Mouse (Mus musculus): ENCODE results near the gene Tbr1. TPM values are rescaled to one million over a fixed set of nuclear protein-coding genes. Genes with fewer than 3 reads are reported as not detected.

Gene Tbr1
- 42.2 and 49.9 TPM in 2 replicates for polyA plus RNA-seq (2015; fragmentation: Nextera tagmentation; extraction: Ambion mirVana)

GRCm38 (mm10) chr2:61802656-61803251 is at the start of gene Tbr1:
Gene Tbr1, plus strand, starts transcription at chr2:61802930.
- H3K4me2 ChIP-seq (ENCODE audit: low read length), result peak within 1 kb of the TSS; percentile 51
- peak within 1 kb of the TSS; percentile 65 for H3K4me3 ChIP-seq (replicated peaks; ENCODE audit: low read length)
- peaks cover 16% of the 10 kb centered on the region for H3K4me1 ChIP-seq (replicated peaks; ENCODE audit: control insufficient read depth, insufficient read depth, low read length)
- no peaks in the 10 kb centered on the region for H3K9me3 ChIP-seq (ENCODE audit: control insufficient read depth, low read length)
- H3K9ac ChIP-seq (replicated peaks; ENCODE audit: low read depth, low read length), result peak within 1 kb of the TSS; percentile 87
- no peaks in the 10 kb centered on the region for H3K36me3 ChIP-seq (ENCODE audit: control insufficient read depth, insufficient read depth)
- peaks cover 3% of the 10 kb centered on the region for H3K27me3 ChIP-seq (replicated peaks; ENCODE audit: control insufficient read depth, insufficient read depth, low read length)
- H3K27ac ChIP-seq (ENCODE audit: low read length), result peak within 1 kb of the TSS; percentile 98
- ATAC-seq, result 0 out of 2 replicates have a peak, but pooled peaks have one; percentile 5
- WGBS, result 5% methylated on average over 11 of the region's 11 CpGs

- Histone ChIP-seq H3K9ac (replicated peaks; ENCODE audit: low read depth, low read length) (no peak overlapping the region), H3K4me2 (ENCODE audit: low read length) (no peak overlapping the region), H3K4me1 (replicated peaks; ENCODE audit: control insufficient read depth, insufficient read depth, low read length) (peaks cover 2% of the 10 kb centered on the region; the same call in 1 of the 2 replicates), H3K27me3 (replicated peaks; ENCODE audit: control insufficient read depth, insufficient read depth, low read length) (no peaks in the 10 kb centered on the region), H3K9me3 (ENCODE audit: control insufficient read depth, low read length) (no peaks in the 10 kb centered on the region), H3K4me3 (replicated peaks; ENCODE audit: low read length) (no peak overlapping the region), H3K36me3 (ENCODE audit: control insufficient read depth, insufficient read depth) (no peaks in the 10 kb centered on the region), H3K27ac (ENCODE audit: low read length) (no peak overlapping the region)
- ATAC-seq, result no peak
Measured at GRCm38 (mm10) chr2:61754989-61755388, 47.7 kb upstream of the Tbr1 start.

GRCm38 (mm10) chr2:61759234-61759855 is 43.4 kb upstream of the Tbr1 start:
- Histone ChIP-seq H3K36me3 (ENCODE audit: control insufficient read depth, insufficient read depth) (no peaks in the 10 kb centered on the region), H3K27ac (ENCODE audit: low read length) (no peak overlapping the region), H3K4me3 (replicated peaks; ENCODE audit: low read length) (no peak overlapping the region), H3K4me1 (replicated peaks; ENCODE audit: control insufficient read depth, insufficient read depth, low read length) (no peaks in the 10 kb centered on the region), H3K4me2 (ENCODE audit: low read length) (no peak overlapping the region), H3K9ac (replicated peaks; ENCODE audit: low read depth, low read length) (no peak overlapping the region), H3K9me3 (ENCODE audit: control insufficient read depth, low read length) (no peaks in the 10 kb centered on the region), H3K27me3 (replicated peaks; ENCODE audit: control insufficient read depth, insufficient read depth, low read length) (no peaks in the 10 kb centered on the region)
- 88% methylated on average over 5 of the region's 5 CpGs for WGBS
- no peak for ATAC-seq

DNA sequence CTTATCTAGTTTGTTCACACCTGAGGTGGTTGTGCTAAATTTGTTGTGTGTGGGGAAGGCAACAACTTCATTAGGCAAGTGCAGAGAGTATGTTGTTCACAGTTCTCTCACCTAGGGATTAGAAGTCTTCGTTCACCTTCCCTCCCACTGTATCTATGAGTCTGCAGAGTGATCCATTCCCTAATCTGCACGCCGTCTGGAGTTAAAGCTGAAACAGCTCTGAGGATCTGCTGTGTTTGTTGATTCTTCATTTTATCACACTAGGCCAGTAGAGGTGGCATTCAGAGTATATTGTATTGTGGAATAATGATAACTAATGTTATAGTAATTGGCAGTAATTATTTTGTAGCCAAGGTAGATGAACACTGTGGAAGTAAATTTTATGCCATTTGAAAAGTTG is 42.7 kb upstream of the Tbr1 start:
- H3K27me3 ChIP-seq (replicated peaks; ENCODE audit: control insufficient read depth, insufficient read depth, low read length), result no peaks in the 10 kb centered on the region

GRCm38 (mm10) chr2:61764470-61765105 is 38.1 kb upstream of the Tbr1 start:
- WGBS, result 19% methylated on average over 6 of the region's 6 CpGs
- no peaks in the 10 kb centered on the region for H3K36me3 ChIP-seq (ENCODE audit: control insufficient read depth, insufficient read depth)
- no peaks in the 10 kb centered on the region for H3K27me3 ChIP-seq (replicated peaks; ENCODE audit: control insufficient read depth, insufficient read depth, low read length)
- H3K4me1 ChIP-seq (replicated peaks; ENCODE audit: control insufficient read depth, insufficient read depth, low read length), result no peaks in the 10 kb centered on the region
- H3K27ac ChIP-seq (ENCODE audit: low read length), result peak overlapping the region; percentile 52
- ATAC-seq, result peak; percentile 54
- no peaks in the 10 kb centered on the region for H3K9me3 ChIP-seq (ENCODE audit: control insufficient read depth, low read length)
- no peak overlapping the region for H3K4me2 ChIP-seq (ENCODE audit: low read length)
- H3K9ac ChIP-seq (replicated peaks; ENCODE audit: low read depth, low read length), result no peak overlapping the region
- H3K4me3 ChIP-seq (replicated peaks; ENCODE audit: low read length), result no peak overlapping the region

More for the DNA sequence above, 42.7 kb upstream of the Tbr1 start:
- Histone ChIP-seq H3K4me3 (replicated peaks; ENCODE audit: low read length) (no peak overlapping the region), H3K9ac (replicated peaks; ENCODE audit: low read depth, low read length) (no peak overlapping the region), H3K36me3 (ENCODE audit: control insufficient read depth, insufficient read depth) (no peaks in the 10 kb centered on the region), H3K9me3 (ENCODE audit: control insufficient read depth, low read length) (no peaks in the 10 kb centered on the region), H3K4me1 (replicated peaks; ENCODE audit: control insufficient read depth, insufficient read depth, low read length) (no peaks in the 10 kb centered on the region), H3K27ac (ENCODE audit: low read length) (no peak overlapping the region), H3K4me2 (ENCODE audit: low read length) (no peak overlapping the region)
- ATAC-seq, result no peak
- WGBS, result 80% methylated on average over 3 of the region's 3 CpGs

DNA sequence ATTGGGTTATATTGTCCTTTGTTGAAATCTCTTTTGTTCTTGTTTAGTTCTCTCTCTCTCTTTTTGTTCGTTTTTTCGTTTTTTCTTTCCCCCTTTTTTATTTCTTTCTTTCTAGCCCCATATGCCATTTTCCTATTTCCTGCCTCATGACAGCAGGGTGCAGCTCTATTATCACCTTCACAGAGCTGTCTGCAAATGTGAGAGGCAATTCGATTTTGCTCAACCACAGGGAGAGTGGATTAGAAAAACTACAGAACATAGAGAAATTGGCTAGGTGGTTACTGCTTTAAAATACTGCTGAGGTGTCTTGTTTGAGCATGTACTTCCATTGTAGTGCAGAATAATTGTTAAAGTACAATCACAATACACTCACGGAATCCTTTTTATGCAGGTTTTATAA is 37.2 kb upstream of the Tbr1 start:
- no peak overlapping the region for H3K4me3 ChIP-seq (replicated peaks; ENCODE audit: low read length)
- ATAC-seq, result peak; percentile 74

DNA sequence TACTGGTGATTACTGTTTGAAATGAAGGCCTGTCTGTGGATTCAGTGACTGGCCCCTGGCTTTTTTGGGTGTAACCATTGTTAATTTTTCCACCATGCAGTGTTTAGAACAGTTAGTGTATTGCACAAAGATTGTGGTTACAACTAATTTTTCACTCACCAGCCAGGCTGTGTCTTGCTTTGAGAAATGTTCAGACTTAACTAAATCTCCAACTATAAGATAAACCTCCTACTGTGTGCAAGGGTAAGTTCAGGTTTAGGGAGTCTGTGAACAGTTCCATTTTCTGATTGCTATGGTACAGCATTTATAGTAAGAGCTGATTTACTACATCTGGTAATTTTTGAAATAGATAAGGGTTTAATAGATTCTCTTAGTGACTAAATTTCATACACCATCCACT is 21.9 kb upstream of the Tbr1 start:
- Histone ChIP-seq H3K36me3 (ENCODE audit: control insufficient read depth, insufficient read depth) (peaks cover 7% of the 10 kb centered on the region; the same call in 1 of the 2 replicates), H3K27ac (ENCODE audit: low read length) (no peak overlapping the region), H3K4me1 (replicated peaks; ENCODE audit: control insufficient read depth, insufficient read depth, low read length) (no peaks in the 10 kb centered on the region), H3K4me3 (replicated peaks; ENCODE audit: low read length) (no peak overlapping the region), H3K9ac (replicated peaks; ENCODE audit: low read depth, low read length) (no peak overlapping the region), H3K4me2 (ENCODE audit: low read length) (no peak overlapping the region), H3K9me3 (ENCODE audit: control insufficient read depth, low read length) (no peaks in the 10 kb centered on the region), H3K27me3 (replicated peaks; ENCODE audit: control insufficient read depth, insufficient read depth, low read length) (no peaks in the 10 kb centered on the region)
- no peak for ATAC-seq

More for the DNA sequence above, 37.2 kb upstream of the Tbr1 start:
- H3K4me2 ChIP-seq (ENCODE audit: low read length), result no peak overlapping the region
- H3K27ac ChIP-seq (ENCODE audit: low read length), result peak overlapping the region; percentile 41; the same call in 1 of the 2 replicates
- H3K9ac ChIP-seq (replicated peaks; ENCODE audit: low read depth, low read length), result no peak overlapping the region
- no peaks in the 10 kb centered on the region for H3K36me3 ChIP-seq (ENCODE audit: control insufficient read depth, insufficient read depth)
- H3K27me3 ChIP-seq (replicated peaks; ENCODE audit: control insufficient read depth, insufficient read depth, low read length), result no peaks in the 10 kb centered on the region
- H3K4me1 ChIP-seq (replicated peaks; ENCODE audit: control insufficient read depth, insufficient read depth, low read length), result no peaks in the 10 kb centered on the region
- 18% methylated on average over 4 of the region's 4 CpGs for WGBS
- no peaks in the 10 kb centered on the region for H3K9me3 ChIP-seq (ENCODE audit: control insufficient read depth, low read length)

GRCm38 (mm10) chr2:61794960-61795359 is 7.8 kb upstream of the Tbr1 start:
- Histone ChIP-seq H3K9ac (replicated peaks; ENCODE audit: low read depth, low read length) (no peak overlapping the region), H3K36me3 (ENCODE audit: control insufficient read depth, insufficient read depth) (no peaks in the 10 kb centered on the region), H3K27me3 (replicated peaks; ENCODE audit: control insufficient read depth, insufficient read depth, low read length) (no peaks in the 10 kb centered on the region), H3K4me1 (replicated peaks; ENCODE audit: control insufficient read depth, insufficient read depth, low read length) (peaks cover 5% of the 10 kb centered on the region; the same call in 1 of the 2 replicates), H3K27ac (ENCODE audit: low read length) (peak overlapping the region; percentile 70), H3K4me2 (ENCODE audit: low read length) (no peak overlapping the region), H3K9me3 (ENCODE audit: control insufficient read depth, low read length) (no peaks in the 10 kb centered on the region), H3K4me3 (replicated peaks; ENCODE audit: low read length) (no peak overlapping the region)
- 65% methylated on average over 5 of the region's 5 CpGs for WGBS
- peak; percentile 54 for ATAC-seq

- Histone ChIP-seq H3K9ac (replicated peaks; ENCODE audit: low read depth, low read length) (no peak overlapping the region), H3K27ac (ENCODE audit: low read length) (no peak overlapping the region), H3K36me3 (ENCODE audit: control insufficient read depth, insufficient read depth) (no peaks in the 10 kb centered on the region), H3K27me3 (replicated peaks; ENCODE audit: control insufficient read depth, insufficient read depth, low read length) (peaks cover 3% of the 10 kb centered on the region), H3K4me1 (replicated peaks; ENCODE audit: control insufficient read depth, insufficient read depth, low read length) (peaks cover 15% of the 10 kb centered on the region), H3K4me3 (replicated peaks; ENCODE audit: low read length) (no peak overlapping the region), H3K9me3 (ENCODE audit: control insufficient read depth, low read length) (no peaks in the 10 kb centered on the region), H3K4me2 (ENCODE audit: low read length) (no peak overlapping the region)
- 68% methylated on average over 1 of the region's 1 CpGs for WGBS
- peak; percentile 61 for ATAC-seq
Measured at GRCm38 (mm10) chr2:61798048-61798447, 4.7 kb upstream of the Tbr1 start.
